Mouse (Mus musculus) small intestine, adult 2 months (tissue): ENCODE data around the gene Rrp8. TPM values are rescaled to one million over a fixed set of nuclear protein-coding genes. Genes with fewer than 3 reads are reported as not detected.
A peak's percentile ranks its signal among the peaks of the same experiment; 100 is the strongest.

Experiments used
- H3K27ac ChIP-seq: fragments of 200-500 bp; 2 replicates; pipeline ENCODE4 v1.5.1; 2012; ENCODE audit warnings: low read depth, low read length, control low read depth, inconsistent platforms; ENCODE audit not compliant: insufficient read depth
- H3K27me3 ChIP-seq: fragments of 200-500 bp; 2 replicates; pipeline ENCODE4 v1.6.1; 2012; ENCODE audit warnings: mild to moderate bottlenecking, moderate library complexity, low read length, inconsistent platforms; ENCODE audit not compliant: control insufficient read depth, insufficient read depth
- H3K36me3 ChIP-seq: fragments of 200-500 bp; 2 replicates; pipeline ENCODE4 v1.6.1; 2012; ENCODE audit warnings: mild to moderate bottlenecking, low read length, control low read depth, inconsistent platforms; ENCODE audit not compliant: control insufficient read depth, insufficient read depth
- H3K4me1 ChIP-seq: fragments of 200-500 bp; 2 replicates; pipeline ENCODE4 v1.6.1; 2012; ENCODE audit warnings: low read length, inconsistent platforms, mixed read lengths; ENCODE audit not compliant: control insufficient read depth, insufficient read depth, insufficient read length
- H3K4me3 ChIP-seq: fragments of 200-500 bp; 2 replicates; pipeline ENCODE4 v1.5.1; 2012; ENCODE audit warnings: low read depth, mild to moderate bottlenecking, control low read depth, inconsistent platforms, low read length, moderate library complexity
- CTCF ChIP-seq: fragments of 200-500 bp; IDR thresholded peaks from 2 replicates; pipeline ENCODE4 v1.5.1; 2012; ENCODE audit warnings: low read depth, mild to moderate bottlenecking, control low read depth, inconsistent platforms, low read length, moderate library complexity, mixed read lengths; ENCODE audit not compliant: insufficient replicate concordance, insufficient read length; ENCODE audit errors: extremely low read depth
- POLR2A ChIP-seq: fragments of 200-500 bp; IDR thresholded peaks from 2 replicates; pipeline ENCODE4 v1.6.1; 2012; ENCODE audit warnings: low read depth, mild to moderate bottlenecking, control low read depth, inconsistent platforms, low read length, moderate library complexity
- WGBS: fragments of 180-500 bp; shearing (Covaris S2); methylation state at CpG from one replicate; pipeline ENCODE4 v1.1.7; 2018; 5-methylcytosine and 5-hydroxymethylcytosine counted together
- polyA plus RNA-seq: library from polyadenylated mRNA; depleted of rRNA; stranded (reverse); fragments of >200 nt; gene quantifications from 2 replicates; pipeline ENCODE4 v1.2.3, GENCODE M21; 2012

The Rrp8 gene
- polyA plus RNA-seq, 1 experiment: 2.7 TPM

DNA sequence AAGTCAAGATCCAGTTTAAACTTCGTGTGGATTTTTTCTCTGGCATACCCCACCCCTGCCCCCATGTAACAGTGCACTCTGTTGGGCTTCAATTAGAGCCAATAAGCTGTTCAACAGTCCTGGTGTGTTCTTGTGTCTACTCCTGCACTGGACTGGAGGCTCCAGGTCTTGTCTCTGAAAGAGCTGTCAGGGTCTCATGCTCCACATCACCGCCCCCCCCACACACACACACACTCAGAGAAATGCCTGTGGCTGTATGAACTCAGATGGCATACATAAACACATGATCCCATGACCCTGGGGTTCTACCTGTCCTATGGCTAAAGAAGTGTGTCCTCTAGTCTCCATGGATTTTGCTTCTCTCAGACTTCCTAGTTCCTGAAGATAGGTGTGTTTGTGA lies 38.8 kb upstream of the Rrp8 start:
- Histone ChIP-seq H3K4me1 (peaks cover 11% of the 10 kb centered on the region), H3K4me3 (no peak overlapping the region), H3K27me3 (no peaks in the 10 kb centered on the region), H3K36me3 (no peaks in the 10 kb centered on the region), H3K27ac (no peak overlapping the region)
- no peak for TF ChIP-seq CTCF
- TF ChIP-seq POLR2A: no peak
- WGBS: 79% methylated on average over 2 of the region's 2 CpGs

GRCm38 (mm10) chr7:105774661-105775060 lies 37.5 kb upstream of the Rrp8 start:
- 60% methylated on average over 8 of the region's 8 CpGs for WGBS

DNA sequence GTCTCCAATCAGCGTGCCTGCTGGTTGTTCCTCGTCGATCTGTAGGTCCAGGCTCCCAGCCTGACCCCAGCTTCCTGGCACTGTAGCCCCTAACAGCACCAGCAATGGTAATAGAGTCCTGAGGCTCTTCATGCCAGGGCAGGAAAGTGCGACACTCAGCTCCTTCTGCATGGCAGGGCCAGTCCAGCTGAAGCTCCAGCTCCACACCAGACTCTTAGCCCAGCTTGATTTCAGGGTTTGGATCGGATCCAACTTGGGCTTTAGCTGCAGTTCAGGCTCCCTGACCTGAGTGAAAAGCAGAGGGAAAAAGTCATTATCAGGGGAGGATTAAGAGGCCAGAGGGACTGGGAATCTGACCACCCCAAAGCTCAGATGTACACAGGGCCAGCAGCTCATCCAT lies 35.9 kb upstream of the Rrp8 start:
- WGBS: 84% methylated on average over 5 of the region's 5 CpGs
- no peaks in the 10 kb centered on the region for H3K36me3 ChIP-seq
- no peak overlapping the region for H3K4me3 ChIP-seq
- H3K27ac ChIP-seq: no peak overlapping the region
- TF ChIP-seq CTCF (no peak), POLR2A (no peak)
- no peaks in the 10 kb centered on the region for H3K27me3 ChIP-seq
- H3K4me1 ChIP-seq: peaks cover under 1% of the 10 kb centered on the region; the same call in 1 of the 2 replicates

More at GRCm38 (mm10) chr7:105774661-105775060, 37.5 kb upstream of the Rrp8 start:
- no peak overlapping the region for H3K27ac ChIP-seq
- H3K4me1 ChIP-seq: peaks cover 11% of the 10 kb centered on the region
- H3K4me3 ChIP-seq: no peak overlapping the region
- H3K27me3 ChIP-seq: no peaks in the 10 kb centered on the region
- TF ChIP-seq POLR2A (no peak), CTCF (no peak)
- H3K36me3 ChIP-seq: no peaks in the 10 kb centered on the region

- no peak for TF ChIP-seq CTCF
These were observed 35.1 kb upstream of the Rrp8 start for GRCm38 (mm10) chr7:105772331-105772730.

DNA sequence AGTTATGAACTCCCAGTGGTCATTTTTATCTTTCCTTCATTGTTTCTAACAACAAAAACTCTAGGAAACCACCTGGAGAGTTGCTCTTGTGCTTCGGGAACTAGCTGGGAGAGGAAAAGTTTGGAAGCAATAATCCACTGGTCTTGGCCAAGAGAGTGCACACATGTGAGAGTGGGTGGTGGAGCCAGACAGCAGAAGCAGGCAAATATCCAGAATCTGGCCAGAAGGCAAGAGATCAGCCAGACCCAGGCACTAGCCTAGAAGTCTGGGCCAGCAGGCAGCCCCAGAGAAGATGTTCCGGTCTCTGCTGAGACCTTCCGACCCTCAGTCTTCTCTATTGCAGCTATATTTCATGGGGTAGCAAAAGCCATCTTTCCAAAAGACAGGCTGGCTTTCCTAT lies 32.8 kb upstream of the Rrp8 start:
- TF ChIP-seq POLR2A (no peak), CTCF (no peak)
- Histone ChIP-seq H3K4me1 (no peaks in the 10 kb centered on the region; the same call in 1 of the 2 replicates), H3K27me3 (no peaks in the 10 kb centered on the region), H3K27ac (no peak overlapping the region), H3K36me3 (no peaks in the 10 kb centered on the region), H3K4me3 (no peak overlapping the region)
- WGBS: 79% methylated on average over 3 of the region's 3 CpGs

More at GRCm38 (mm10) chr7:105772331-105772730, 35.1 kb upstream of the Rrp8 start:
- no peaks in the 10 kb centered on the region for H3K27me3 ChIP-seq
- no peak overlapping the region for H3K4me3 ChIP-seq
- H3K36me3 ChIP-seq: no peaks in the 10 kb centered on the region
- 93% methylated on average over 15 of the region's 15 CpGs for WGBS
- H3K4me1 ChIP-seq: no peaks in the 10 kb centered on the region; the same call in 1 of the 2 replicates
- no peak overlapping the region for H3K27ac ChIP-seq

DNA sequence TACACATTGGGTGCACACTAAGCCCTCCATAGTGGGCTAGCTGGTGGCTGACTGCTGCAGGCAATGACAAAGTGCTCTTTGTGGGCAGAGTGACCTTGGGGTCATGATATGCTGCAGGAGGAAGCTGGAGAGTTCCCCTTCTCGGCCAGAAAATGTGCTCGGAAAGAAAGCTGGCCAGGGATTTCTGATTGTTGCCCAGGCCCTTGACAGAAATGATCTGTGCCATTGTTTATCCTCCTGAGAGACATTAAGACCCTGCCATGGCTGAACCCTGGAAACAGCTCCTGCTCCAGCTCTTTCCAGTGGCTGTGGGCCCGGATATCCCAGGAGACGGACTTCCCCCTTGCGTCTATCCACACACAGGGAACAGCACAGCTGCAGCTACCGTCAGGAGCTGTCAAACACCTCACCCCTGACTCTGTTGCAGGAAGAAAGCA lies 30.6 kb upstream of the Rrp8 start:
- TF ChIP-seq POLR2A (no peak), CTCF (no peak)
- peak overlapping the region; percentile 4; the same call in 1 of the 2 replicates for H3K27ac ChIP-seq
- H3K4me1 ChIP-seq: no peaks in the 10 kb centered on the region; the same call in 1 of the 2 replicates
- no peaks in the 10 kb centered on the region for H3K36me3 ChIP-seq
- no peaks in the 10 kb centered on the region for H3K27me3 ChIP-seq
- no peak overlapping the region for H3K4me3 ChIP-seq
- 42% methylated on average over 6 of the region's 6 CpGs for WGBS

DNA sequence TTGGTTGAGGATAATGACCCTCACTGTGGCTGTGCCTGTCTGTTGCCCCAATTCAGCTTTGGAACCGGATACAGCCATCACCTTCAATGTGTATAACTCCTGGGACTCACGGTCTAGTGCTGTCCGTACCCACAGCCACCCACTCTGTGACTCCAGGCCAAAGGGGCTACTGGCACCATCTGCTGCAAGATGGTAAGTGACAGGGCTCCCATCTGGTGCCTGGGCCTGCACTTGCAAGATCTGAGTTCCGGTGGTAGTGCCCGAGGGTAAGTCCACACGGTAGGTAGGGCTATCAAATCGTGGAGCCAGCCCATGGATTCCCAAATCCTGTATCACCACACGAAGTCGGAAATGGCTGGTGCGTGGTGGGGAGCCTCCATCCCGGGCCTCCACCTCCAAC lies 27.1 kb upstream of the Rrp8 start:
- no peaks in the 10 kb centered on the region for H3K36me3 ChIP-seq

More for the DNA sequence above, 27.1 kb upstream of the Rrp8 start:
- Histone ChIP-seq H3K27ac (no peak overlapping the region), H3K4me3 (no peak overlapping the region), H3K27me3 (peaks cover 6% of the 10 kb centered on the region; the same call in 1 of the 2 replicates), H3K4me1 (no peaks in the 10 kb centered on the region; the same call in 1 of the 2 replicates)
- TF ChIP-seq CTCF (no peak), POLR2A (no peak)
- WGBS: 93% methylated on average over 11 of the region's 11 CpGs
